Mouse (Mus musculus) mesoderm, embryonic 11.5 days (tissue): ENCODE data around the gene Sema4g.

ENCODE experiments used
- DNase-seq: peaks from one replicate; pipeline ENCODE4 v3.0.0-alpha.2; 2012; ENCODE audit warnings: low read depth, low spot score

Sema4g gene

GRCm38 (mm10) chr19:45048644-45049365 lies 59.9 kb downstream of the Sema4g start:
- no peak for DNase-seq

GRCm38 (mm10) chr19:45049523-45049922 lies 60.6 kb downstream of the Sema4g start:
- no peak for DNase-seq
